Mouse (Mus musculus) erythroid progenitor cell, adult 5-6 weeks (primary cell): ENCODE results near the gene Rgs7. TPM values are rescaled to one million over a fixed set of nuclear protein-coding genes. Genes with fewer than 3 reads are reported as not detected.

Experiments used
- ATAC-seq: replicated peaks from 2 replicates; pipeline ENCODE4 v1.8.0; 2016; ENCODE audit warnings: moderate number of reproducible peaks, mild to moderate bottlenecking, moderate TSS enrichment, inconsistent platforms; ENCODE audit not compliant: poor library complexity, low FRiP score, severe bottlenecking
- total RNA-seq, 2 experiments: library from RNA; stranded (forward) in 1 of 2; stranded (reverse) in 1 of 2; fragments of 150-400 nt in 1 of 2; fragments of 186-747, 209-891 nt in 1 of 2; gene quantifications; 2 replicates each; pipeline versions ENCODE4 v1.2.3 to v1.2.4; 2015 to 2017; ENCODE audit warnings: low replicate concordance in 2 of 2

The Rgs7 gene
- total RNA-seq, 2 experiments from 2014 or later: 1.4 TPM; not detected in 1

DNA sequence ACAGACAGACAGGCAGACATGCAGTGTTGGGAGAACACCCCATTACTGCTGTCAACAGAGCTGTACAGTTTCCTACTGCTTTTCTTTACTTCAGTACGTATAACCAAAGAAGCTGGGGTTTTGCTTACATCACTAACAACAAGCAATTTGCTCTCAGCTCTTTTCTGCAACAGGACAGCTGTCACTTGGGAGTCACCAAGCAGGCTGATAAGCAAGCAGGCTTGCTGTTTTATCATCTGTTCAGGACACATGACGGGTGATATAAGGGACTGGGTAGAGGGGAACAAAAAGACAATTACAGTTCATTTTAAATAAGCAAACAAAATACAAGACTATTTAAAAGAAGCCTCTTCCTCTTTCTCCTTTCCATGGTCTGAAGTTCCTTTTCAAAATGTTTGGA, 289.4 kb downstream of the Rgs7 start:
- ATAC-seq: no peak

GRCm38 (mm10) chr1:175198881-175199280, 293.4 kb downstream of the Rgs7 start:
- ATAC-seq: no peak

DNA sequence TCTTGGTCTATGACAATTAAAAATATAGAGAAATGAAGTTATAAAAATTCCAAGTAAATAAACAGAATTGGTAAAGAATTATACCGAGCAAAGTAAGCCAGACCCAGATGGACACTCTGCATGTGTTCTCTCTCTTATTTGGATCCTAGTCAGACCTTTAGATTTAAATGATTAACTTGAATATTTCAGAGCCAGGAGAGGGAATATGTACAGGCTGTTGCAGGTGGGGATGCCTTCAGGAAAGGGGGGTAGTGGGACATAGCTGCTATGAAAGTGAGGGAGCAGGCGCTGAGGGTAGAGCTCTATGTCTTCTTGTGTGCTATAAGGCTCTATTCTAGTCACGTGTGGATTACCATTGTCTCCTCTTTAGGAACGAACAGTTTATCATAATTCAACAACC, 296.5 kb downstream of the Rgs7 start:
- no peak for ATAC-seq

DNA sequence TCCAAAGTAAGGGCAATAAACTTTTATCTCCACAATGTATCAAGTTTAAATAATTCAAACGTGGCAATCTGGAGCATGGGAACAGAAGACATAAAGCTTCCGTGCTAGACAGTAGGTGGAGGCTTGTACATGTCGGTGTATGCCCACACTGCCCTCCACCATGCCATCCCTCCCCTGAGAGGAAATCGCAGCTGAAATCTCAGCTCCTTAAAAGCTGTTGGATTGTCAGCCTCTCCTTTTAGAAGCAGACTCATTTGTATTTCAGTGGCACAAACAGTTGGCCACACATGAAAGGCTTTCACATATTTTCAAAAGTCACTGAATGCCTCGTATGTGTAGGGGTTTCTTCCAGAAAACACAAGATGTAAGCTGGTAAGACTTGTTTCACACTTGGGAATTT, 304.1 kb downstream of the Rgs7 start:
- no peak for ATAC-seq

GRCm38 (mm10) chr1:175185211-175185610, 307.1 kb downstream of the Rgs7 start:
- ATAC-seq: no peak

GRCm38 (mm10) chr1:175184736-175185135, 307.6 kb downstream of the Rgs7 start:
- no peak for ATAC-seq

DNA sequence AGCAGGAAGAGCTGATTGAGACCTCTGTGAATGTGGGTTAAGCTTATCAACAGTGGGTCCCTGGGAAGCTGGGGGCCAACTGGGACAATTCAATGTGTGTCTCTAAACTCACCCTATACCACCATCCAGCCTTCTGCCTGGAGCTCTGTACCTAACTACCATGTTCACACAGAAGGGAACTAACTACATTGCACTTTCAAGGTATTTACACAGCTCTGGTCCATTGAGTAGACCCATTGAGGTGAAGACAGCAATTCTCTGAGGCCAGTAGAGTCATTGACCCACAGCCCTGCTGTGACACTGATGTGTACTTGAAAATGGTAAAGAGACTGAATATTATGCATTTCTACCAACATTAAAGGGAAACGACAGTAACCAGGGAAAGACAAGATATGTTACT, 313.6 kb downstream of the Rgs7 start:
- ATAC-seq: no peak

DNA sequence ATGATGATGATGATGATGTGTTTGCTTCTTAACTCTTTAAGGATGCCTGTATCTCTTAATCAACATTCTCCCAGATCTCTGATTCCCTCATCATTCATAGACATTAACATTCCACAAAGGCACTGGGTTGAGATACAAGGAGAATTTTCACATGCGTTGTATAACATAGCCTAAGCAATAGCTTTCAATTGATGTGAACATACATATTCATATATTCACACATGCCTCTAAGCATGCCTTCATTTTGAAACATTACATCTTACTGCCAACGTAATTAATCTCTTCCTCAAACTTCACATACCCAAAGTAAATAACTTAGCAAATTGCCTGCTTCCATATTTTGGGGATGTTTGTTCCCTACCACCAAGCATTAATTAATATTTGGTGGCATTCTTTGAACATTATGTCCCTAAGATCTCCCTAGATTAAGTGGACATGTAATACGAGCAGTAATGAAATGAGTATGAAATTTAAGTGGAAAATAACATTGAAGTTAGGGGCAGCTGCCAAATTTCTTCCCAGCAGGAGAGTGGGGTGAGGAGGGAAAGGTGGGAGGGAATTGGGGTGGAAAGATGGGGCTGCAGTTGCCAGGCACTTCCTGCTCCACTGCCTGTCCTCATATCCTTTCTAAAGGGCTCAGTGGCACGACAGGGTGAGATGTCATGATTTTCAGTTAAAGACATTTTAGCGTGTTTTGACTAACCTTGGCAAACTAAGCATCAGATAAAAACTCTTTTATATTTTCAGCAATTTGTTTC, 317.2 kb downstream of the Rgs7 start:
- no peak for ATAC-seq

- ATAC-seq: no peak
Measured at GRCm38 (mm10) chr1:175155469-175155868, 336.8 kb downstream of the Rgs7 start.

- ATAC-seq: no peak
Measured at GRCm38 (mm10) chr1:175143051-175143450, 349.2 kb downstream of the Rgs7 start.

- no peak for ATAC-seq
Measured at GRCm38 (mm10) chr1:175128525-175128924, 363.8 kb downstream of the Rgs7 start.

DNA sequence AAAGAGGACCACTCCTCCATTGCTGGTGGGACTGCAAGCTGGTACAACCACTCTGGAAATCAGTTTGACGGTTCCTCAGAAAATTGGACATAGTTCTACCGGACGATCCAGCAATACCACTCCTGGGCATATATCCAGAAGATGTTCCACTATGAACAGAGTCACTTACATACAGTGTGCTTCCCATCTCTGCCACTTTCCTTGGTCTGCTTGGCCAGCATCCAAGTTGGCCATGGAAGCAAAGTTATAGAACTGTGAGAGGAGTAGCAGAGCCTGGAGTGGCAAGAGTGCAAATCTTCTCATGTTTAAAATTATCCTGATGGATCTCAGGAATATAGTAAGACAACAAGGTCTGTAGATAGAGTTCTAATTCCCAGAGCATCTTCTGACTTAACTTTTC, 367.9 kb downstream of the Rgs7 start:
- no peak for ATAC-seq

GRCm38 (mm10) chr1:175118904-175119555, 373.3 kb downstream of the Rgs7 start:
- 0 out of 2 replicates have a peak, but pooled peaks have one; percentile 19 for ATAC-seq

DNA sequence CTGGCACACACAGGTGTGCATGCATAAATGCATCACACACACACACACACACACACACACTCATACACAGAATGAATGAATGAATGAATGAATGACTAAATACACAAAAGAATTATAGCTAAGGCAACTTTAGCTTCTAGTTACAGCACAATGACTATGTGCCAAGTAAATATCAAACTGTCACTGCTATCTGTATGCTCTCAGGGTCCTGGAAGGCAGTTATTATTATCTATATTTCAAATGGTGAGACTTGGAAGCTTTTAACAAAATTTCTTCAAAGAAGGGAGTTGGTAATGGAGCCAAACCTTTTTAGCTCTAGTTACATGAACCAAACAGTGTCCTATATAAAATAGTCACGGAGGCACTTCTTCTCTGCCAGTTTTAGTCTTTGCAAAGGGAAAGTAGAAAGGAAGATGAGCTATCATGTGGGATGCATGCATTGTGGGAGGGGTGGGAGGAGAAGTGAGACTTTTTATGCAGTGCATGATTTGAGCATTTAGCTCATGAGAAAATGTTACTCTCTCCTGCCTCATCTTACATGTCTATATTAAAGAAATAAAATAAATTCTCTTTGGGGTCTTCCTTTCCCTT, 383.9 kb downstream of the Rgs7 start:
- ATAC-seq: no peak

- ATAC-seq: no peak
Measured at GRCm38 (mm10) chr1:175106315-175106714, 386.0 kb downstream of the Rgs7 start.

DNA sequence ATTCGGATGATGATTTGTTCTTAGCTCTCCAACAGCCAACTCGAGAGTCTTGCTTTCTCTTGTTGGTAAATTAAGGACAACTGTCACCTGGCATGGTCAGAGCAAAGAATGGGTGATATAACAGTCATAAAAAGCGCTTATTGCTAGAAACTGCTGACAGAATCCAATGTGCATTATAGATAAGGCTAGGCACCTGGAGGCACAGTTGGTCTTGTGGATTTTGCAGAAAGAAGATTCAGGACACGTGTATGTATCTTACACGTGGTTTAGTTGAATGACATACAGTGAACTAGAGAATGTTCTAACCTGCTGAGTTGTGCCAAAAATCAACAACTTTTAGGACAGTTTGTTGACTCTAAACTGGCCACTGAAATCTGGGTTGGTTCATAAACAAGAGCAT, 386.9 kb downstream of the Rgs7 start:
- ATAC-seq: no peak

DNA sequence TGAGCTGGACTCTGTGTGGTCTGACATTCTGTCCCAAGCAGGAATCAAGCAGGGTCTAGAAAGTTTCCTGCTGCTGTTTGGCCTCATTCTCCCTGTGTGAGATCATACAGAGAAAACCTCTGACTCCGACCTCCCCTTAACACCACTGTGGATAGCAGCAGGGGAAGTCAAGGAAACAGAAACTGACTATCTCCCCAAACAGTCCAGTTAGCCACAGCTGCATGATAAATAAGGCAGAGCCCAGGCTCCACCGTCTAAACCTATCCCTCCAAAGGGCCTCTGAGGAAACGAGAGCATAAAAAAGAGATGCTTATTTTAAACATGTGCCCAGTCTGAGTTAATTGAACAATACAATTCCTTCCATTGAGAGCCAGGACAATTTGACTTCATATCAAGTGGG, 395.3 kb downstream of the Rgs7 start:
- no peak for ATAC-seq

- ATAC-seq: peak; percentile 95
Measured at GRCm38 (mm10) chr1:175082104-175082503, 410.2 kb downstream of the Rgs7 start.

DNA sequence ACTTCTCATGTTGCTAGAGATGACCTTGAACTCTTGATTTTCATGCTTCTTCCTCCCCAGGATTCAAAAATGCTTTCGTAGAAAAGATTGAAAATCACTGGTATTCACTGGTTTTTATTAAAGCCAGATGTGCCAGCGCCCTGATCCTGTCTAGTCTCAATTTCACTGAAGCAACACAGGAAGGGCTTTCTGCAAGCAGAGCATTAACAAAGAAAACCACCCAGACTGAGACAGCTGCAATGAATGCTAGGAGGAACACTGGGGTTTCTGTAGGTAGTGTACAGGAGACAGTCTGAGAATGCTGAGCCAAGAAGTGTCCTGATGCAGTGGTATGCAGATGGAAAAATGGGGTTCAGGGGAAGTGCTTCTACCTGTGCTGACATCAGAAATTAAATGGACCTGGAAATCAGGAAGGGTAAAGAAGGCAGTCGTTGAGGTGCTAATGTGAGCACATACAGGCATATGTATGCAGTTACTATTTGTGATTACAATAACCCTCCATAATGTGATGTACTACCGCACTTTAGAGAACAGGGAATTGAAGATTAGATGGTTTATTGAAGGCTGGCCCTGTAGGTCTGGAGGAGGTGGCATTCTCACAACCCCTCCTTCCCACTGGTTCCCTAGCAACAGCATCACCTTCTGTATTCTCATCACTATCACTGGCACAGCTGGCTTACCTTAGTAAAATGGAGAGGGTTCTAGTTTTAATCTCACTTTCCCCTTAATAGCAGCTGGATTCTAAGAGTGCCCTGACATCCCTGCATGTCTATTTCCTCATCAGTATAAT, 412.3 kb downstream of the Rgs7 start:
- ATAC-seq: no peak

DNA sequence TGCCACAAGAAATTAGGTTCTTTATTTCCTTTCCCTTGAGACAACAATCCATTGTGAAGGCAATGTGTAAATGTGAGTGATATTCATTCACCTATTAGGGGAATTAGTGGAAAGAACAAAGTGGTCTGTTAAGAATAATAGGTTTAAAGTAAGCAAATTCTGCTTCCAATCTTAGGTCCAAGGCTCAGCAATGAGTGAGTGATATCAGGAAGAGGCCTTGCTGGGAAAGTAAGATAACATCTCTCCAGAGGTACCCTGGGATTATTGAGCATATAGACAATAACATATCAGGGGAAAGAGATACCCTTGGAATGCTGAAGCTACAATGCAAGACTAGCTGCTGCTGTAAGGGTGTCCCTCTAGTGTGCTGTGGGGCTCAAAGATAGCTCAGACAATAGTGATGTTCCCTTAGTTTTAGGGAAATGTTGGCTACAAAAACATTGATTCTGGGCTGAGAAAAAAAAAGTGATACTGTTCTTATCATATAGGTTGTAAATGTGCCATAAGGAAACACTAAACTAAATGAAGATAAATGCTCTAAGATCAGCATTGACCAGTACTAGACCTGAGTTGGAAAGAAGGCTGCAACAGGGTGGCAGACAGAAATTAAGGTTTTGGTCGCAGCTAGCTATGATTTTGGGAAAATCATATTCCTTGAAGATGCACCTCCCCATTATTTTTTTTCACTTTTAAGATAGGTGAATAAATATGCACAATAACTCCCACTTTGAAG, 418.6 kb downstream of the Rgs7 start:
- no peak for ATAC-seq
